Mouse (Mus musculus) heart, embryonic 11.5 days (tissue): Measurements from ENCODE around the gene Arhgef15. TPM values are rescaled to one million over a fixed set of nuclear protein-coding genes. Genes with fewer than 3 reads are reported as not detected.
"Not testable (repeated sequence)": the region's sequence is repeated elsewhere in the genome, so short reads cannot be mapped to it uniquely, and the experiment has no call there.

ENCODE experiments used
- ATAC-seq: fragments of 200-750 bp; cut with Nextera tagmentation; replicated peaks from 2 replicates; pipeline ENCODE4 v1.8.0; 2017; ENCODE audit warnings: moderate library complexity; ENCODE audit not compliant: insufficient number of reproducible peaks, low FRiP score, low TSS enrichment
- H3K27ac ChIP-seq: fragments of 300-500 bp; sonication (generic); 2 replicates; pipeline ENCODE4 v1.5.1; 2014; ENCODE audit warnings: mild to moderate bottlenecking, low read depth, low read length
- H3K27me3 ChIP-seq: fragments of 300-500 bp; sonication (generic); 2 replicates; pipeline ENCODE4 v1.6.1; 2014; ENCODE audit warnings: mild to moderate bottlenecking, low read length, mixed read lengths; ENCODE audit not compliant: control insufficient read depth, insufficient read depth
- H3K36me3 ChIP-seq: fragments of 300-500 bp; sonication (generic); 2 replicates; pipeline ENCODE4 v1.6.1; 2014; ENCODE audit warnings: mild to moderate bottlenecking, low read length, moderate library complexity, mixed read lengths; ENCODE audit not compliant: control insufficient read depth, insufficient read depth
- H3K4me1 ChIP-seq: fragments of 300-500 bp; sonication (generic); 2 replicates; pipeline ENCODE4 v1.6.1; 2014; ENCODE audit warnings: low read length; ENCODE audit not compliant: control insufficient read depth, insufficient read depth
- H3K4me2 ChIP-seq: fragments of 300-500 bp; sonication (generic); 2 replicates; pipeline ENCODE4 v1.6.1; 2014; ENCODE audit warnings: mild to moderate bottlenecking, moderate library complexity
- H3K4me3 ChIP-seq: fragments of 300-500 bp; sonication (generic); 2 replicates; pipeline ENCODE4 v1.5.1; 2014; ENCODE audit warnings: low read depth, low read length
- H3K9ac ChIP-seq: fragments of 300-500 bp; sonication (generic); 2 replicates; pipeline ENCODE4 v1.6.1; 2014; ENCODE audit warnings: mild to moderate bottlenecking, low read depth, low read length, moderate library complexity
- H3K9me3 ChIP-seq: fragments of 300-500 bp; sonication (generic); replicated peaks from 2 replicates; pipeline ENCODE4 v1.6.1; 2016; ENCODE audit warnings: low read length; ENCODE audit not compliant: control insufficient read depth
- WGBS: fragments of 180-500 bp; shearing (Covaris S2); extraction: QIAGEN DNeasy Blood & Tissue Kit; methylation state at CpG from one replicate; pipeline ENCODE4 v1.1.7; 2014; ENCODE audit not compliant: insufficient replicate concordance; 5-methylcytosine and 5-hydroxymethylcytosine counted together
- polyA plus RNA-seq: library from polyadenylated mRNA; unstranded; fragments of >200 nt; fragmentation: Nextera tagmentation; extraction: Ambion mirVana; gene quantifications from 2 replicates; pipeline ENCODE4 v1.2.1, GENCODE M21; 2014

The Arhgef15 gene
- polyA plus RNA-seq: 9.0 and 12.3 TPM in 2 replicates

DNA sequence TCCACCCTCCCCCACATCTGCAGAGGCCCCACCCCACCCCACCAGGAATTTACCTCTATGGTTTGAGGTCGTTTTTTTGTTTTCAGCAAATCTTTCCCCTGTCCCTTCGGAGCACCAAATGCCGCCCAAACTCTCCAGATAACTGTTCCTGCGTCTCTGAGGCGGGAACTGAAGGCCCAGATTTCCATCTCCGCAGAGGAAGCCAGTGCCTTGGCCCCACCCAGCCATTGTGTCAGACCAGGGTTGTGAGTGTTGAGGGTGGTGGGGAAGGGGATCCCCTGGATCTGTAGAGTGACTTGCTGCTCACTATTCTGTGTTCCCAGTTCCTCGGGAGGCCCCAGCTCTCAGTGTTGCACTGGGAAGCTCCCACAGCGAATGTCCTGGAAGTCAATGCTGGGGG is at the start of gene Arhgef15:
Arhgef15 (minus strand) TSS at position 173 of the 400 bp plus-strand sequence.
- H3K27me3 ChIP-seq: peaks cover 27% of the 10 kb centered on the region
- no peak for ATAC-seq
- peak within 1 kb of the TSS; percentile 83 for H3K4me2 ChIP-seq
- H3K36me3 ChIP-seq: no peaks in the 10 kb centered on the region
- no peaks in the 10 kb centered on the region for H3K9me3 ChIP-seq
- H3K27ac ChIP-seq: peak within 1 kb of the TSS; percentile 72
- 34% methylated on average over 8 of the region's 8 CpGs for WGBS
- H3K4me3 ChIP-seq: peak within 1 kb of the TSS; percentile 35
- H3K9ac ChIP-seq: peak within 1 kb of the TSS; percentile 58
- peaks cover 15% of the 10 kb centered on the region for H3K4me1 ChIP-seq

DNA sequence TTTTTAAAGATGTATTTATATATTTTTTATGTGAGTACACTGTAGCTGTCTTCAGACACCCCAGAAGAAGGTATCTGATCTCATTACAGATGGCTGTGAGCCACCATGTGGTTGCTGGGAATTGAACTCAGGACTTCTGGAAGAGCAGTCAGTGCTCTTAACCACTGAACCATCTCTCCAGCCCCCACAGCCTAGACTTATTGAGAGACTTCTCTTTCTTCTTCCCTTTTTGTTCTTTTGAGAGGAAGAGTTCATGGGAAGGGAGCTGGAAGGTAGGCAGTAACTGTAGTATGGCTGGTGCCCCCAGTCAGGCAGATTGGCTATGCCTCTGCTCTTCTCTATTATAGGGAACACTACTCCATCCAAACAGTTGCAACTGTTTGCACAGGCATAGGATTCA is 49.3 kb upstream of the Arhgef15 start:
- H3K36me3 ChIP-seq, H3K27me3 ChIP-seq, H3K4me2 ChIP-seq, H3K9ac ChIP-seq, H3K9me3 ChIP-seq, H3K27ac ChIP-seq, H3K4me3 ChIP-seq, ATAC-seq: not testable (repeated sequence)
- H3K4me1 ChIP-seq: peaks cover 12% of the 10 kb centered on the region

DNA sequence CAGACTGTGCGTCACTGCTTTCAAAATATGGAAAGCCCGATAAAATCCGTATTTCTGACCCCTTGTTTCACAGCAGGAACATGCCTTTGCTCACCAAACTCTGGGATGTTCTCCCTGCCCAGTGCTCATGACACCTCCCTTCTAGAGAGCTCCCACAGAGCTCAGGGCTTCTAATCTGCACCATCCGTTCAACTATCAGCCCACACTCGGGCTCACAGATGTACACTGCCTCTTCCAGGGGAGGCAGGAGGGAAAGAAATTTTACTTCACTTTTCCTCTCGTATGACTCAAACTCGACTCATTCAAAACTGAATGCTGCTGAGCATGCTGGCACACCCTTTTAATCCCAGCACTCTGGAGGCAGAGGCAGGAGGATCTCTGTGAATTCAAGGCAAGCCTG is 47.9 kb upstream of the Arhgef15 start:
- Histone ChIP-seq H3K9me3 (no peaks in the 10 kb centered on the region), H3K9ac (no peak overlapping the region), H3K36me3 (peaks cover 20% of the 10 kb centered on the region), H3K4me1 (peaks cover 7% of the 10 kb centered on the region), H3K27ac (no peak overlapping the region), H3K4me2 (no peak overlapping the region), H3K27me3 (no peaks in the 10 kb centered on the region), H3K4me3 (no peak overlapping the region)
- no peak for ATAC-seq
- WGBS: 84% methylated on average over 7 of the region's 7 CpGs

DNA sequence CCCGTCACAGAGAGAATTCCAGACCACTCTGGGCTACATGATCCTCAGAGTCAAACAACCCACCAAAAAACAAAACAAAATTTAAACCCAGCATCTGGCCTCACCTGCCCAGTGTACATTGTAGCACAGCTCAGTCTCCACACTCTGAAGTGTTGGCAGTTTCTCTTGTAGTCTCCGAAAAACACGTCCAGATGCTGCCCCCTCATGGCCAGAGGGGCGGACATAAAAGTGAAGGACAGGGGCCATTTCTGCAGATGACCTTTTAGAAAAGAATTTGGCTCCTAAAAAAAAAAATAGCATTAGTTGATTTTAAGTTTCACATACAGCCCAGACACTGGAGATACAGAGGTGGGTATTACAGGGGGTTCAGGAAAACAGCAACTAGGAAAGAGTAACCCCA is 46.3 kb upstream of the Arhgef15 start:
- 53% methylated on average over 4 of the region's 4 CpGs for WGBS
- no peak for ATAC-seq
- Histone ChIP-seq H3K4me2 (no peak overlapping the region), H3K9me3 (no peaks in the 10 kb centered on the region), H3K36me3 (peaks cover 23% of the 10 kb centered on the region), H3K4me3 (no peak overlapping the region), H3K27ac (no peak overlapping the region), H3K9ac (0 out of 2 replicates have a peak overlapping the region, but pooled peaks have one; percentile 10), H3K4me1 (peaks cover 7% of the 10 kb centered on the region), H3K27me3 (no peaks in the 10 kb centered on the region)

DNA sequence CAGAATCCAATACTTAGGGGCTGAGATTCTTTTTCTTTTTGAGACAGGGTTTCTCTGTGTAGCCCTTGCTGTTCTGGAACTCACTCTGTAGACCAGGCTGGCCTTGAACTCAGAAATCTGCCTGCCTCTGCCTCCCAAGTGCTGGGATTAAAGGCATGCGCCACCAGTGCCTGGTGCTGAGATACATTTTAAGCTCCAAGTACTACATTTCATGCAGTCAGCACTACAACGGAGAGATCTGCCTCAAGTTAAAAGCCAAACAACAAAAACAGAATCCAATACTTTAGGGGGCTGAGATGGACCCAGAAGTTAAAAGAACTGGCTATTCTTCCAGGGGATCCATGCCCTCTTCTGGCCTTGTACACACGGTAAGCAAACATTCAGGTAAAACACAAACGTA is 45.5 kb upstream of the Arhgef15 start:
- H3K9ac ChIP-seq, H3K4me1 ChIP-seq, H3K9me3 ChIP-seq, H3K27ac ChIP-seq, H3K4me3 ChIP-seq, H3K27me3 ChIP-seq, H3K4me2 ChIP-seq, ATAC-seq: not testable (repeated sequence)
- H3K36me3 ChIP-seq: peaks cover 23% of the 10 kb centered on the region
- WGBS: 94% methylated on average over 4 of the region's 4 CpGs

DNA sequence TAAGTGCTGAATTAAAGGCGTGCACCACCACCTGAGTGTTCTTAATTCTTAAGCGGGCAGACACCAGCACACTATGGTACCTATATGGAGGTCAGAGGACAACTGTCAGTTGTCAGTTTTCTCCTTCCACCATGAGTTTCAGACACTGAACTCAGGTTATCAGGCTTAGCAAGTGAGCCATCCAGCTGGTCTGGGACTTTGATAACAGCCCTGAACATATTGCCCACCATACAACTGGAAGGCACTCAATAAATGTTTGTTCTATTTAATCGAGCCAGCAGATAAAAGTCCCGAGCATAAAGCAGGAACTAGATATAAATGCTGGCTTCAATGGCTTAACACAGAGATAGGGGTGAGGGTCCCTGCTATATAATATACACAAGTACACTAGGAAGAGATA is 39.8 kb upstream of the Arhgef15 start:
- Histone ChIP-seq H3K4me3 (no peak overlapping the region), H3K27ac (no peak overlapping the region), H3K9me3 (no peaks in the 10 kb centered on the region), H3K9ac (no peak overlapping the region), H3K27me3 (no peaks in the 10 kb centered on the region), H3K36me3 (peaks cover 43% of the 10 kb centered on the region), H3K4me1 (no peaks in the 10 kb centered on the region), H3K4me2 (no peak overlapping the region)
- WGBS: 84% methylated on average over 4 of the region's 4 CpGs
- no peak for ATAC-seq

DNA sequence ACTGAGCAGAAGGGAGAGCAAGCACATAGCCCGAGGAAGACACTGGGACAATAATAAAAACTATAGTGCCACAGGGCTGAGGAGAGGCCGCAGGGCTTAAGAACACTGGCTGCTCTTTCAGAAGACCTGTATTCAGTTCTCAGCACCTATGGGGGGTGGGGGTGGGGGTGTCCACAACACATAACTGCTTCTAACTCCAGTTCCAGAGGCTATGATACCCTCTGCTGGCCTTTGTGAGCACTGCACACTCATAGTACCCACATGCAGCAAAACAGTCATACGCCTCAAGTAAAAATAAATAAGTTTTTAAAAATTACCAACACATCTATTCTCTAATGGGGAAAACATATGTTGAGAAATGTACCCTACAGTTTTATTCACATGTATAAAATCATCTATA is 37.1 kb upstream of the Arhgef15 start:
- peaks cover 39% of the 10 kb centered on the region for H3K36me3 ChIP-seq
- H3K27ac ChIP-seq: no peak overlapping the region
- no peak overlapping the region for H3K9ac ChIP-seq
- no peaks in the 10 kb centered on the region for H3K9me3 ChIP-seq
- no peak; the same call in 1 of the 2 replicates for ATAC-seq
- H3K4me2 ChIP-seq: no peak overlapping the region
- WGBS: 91% methylated on average over 3 of the region's 3 CpGs
- H3K4me1 ChIP-seq: no peaks in the 10 kb centered on the region
- H3K27me3 ChIP-seq: no peaks in the 10 kb centered on the region
- H3K4me3 ChIP-seq: no peak overlapping the region

DNA sequence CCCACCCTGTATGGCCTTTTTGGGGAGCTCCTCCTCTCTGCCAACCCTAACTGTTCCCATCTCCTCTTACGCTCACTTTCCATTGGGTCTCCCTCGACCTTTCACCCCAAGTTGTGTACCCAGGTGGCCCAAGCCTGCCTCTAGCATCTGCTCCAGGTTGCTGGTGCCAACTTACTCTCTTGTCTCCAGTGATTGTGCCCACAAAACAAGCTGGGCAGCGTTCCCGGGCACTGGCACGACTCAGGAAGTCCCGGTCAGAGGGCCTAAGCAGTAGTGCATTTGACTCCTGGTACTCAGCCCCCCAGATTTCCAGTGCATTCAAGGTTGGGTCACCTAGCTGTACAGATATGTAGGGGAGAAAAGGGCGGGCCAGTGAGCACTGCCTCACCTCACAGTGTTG is 35.8 kb upstream of the Arhgef15 start:
- Histone ChIP-seq H3K4me1 (no peaks in the 10 kb centered on the region), H3K27me3 (no peaks in the 10 kb centered on the region), H3K36me3 (peaks cover 44% of the 10 kb centered on the region), H3K4me3 (no peak overlapping the region), H3K27ac (no peak overlapping the region), H3K9me3 (no peaks in the 10 kb centered on the region), H3K9ac (no peak overlapping the region), H3K4me2 (no peak overlapping the region)
- ATAC-seq: no peak
- WGBS: 93% methylated on average over 7 of the region's 7 CpGs

DNA sequence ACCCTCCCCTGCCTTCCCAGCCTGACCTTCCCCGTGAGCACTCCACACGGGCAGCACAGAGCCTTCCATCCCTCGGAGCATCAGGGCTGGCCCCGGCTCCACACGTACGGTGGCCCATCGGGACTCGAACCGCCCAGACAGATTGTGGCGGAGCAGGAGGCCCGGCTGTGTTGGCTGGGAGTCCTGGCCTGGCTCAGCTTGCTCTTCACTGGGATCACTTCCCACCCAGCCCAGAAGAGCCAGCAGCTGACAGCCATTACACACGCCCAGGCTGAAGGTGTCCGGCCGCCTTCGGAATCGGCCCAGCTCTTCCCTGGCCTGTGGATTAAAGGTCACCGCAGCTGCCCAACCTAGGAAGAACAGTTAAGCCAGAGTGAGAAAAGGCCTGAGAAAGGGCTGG is 31.1 kb upstream of the Arhgef15 start:
- no peaks in the 10 kb centered on the region for H3K9me3 ChIP-seq
- no peak overlapping the region for H3K4me3 ChIP-seq
- H3K9ac ChIP-seq: no peak overlapping the region
- no peaks in the 10 kb centered on the region for H3K4me1 ChIP-seq
- H3K36me3 ChIP-seq: peaks cover 32% of the 10 kb centered on the region
- ATAC-seq: no peak
- 90% methylated on average over 17 of the region's 17 CpGs for WGBS
- no peak overlapping the region for H3K4me2 ChIP-seq
- H3K27me3 ChIP-seq: no peaks in the 10 kb centered on the region
- no peak overlapping the region for H3K27ac ChIP-seq
